Mouse (Mus musculus) liver, adult 2 months (tissue): ENCODE measurements around the gene Tfap4. TPM values are rescaled to one million over a fixed set of nuclear protein-coding genes. Genes with fewer than 3 reads are reported as not detected.

ENCODE experiments used
- DNase-seq: peaks from one replicate; pipeline ENCODE4 v3.0.0-alpha.2; 2011; ENCODE audit warnings: low read depth, low spot score; ENCODE audit errors: extremely low read depth
- H3K27ac ChIP-seq: fragments of 200-500 bp; replicated peaks from 2 replicates; pipeline ENCODE4 v1.5.1; 2012; ENCODE audit warnings: low read depth, mild to moderate bottlenecking, control low read depth, inconsistent platforms, low read length; ENCODE audit not compliant: insufficient read depth
- H3K27me3 ChIP-seq: fragments of 200-500 bp; 2 replicates; pipeline ENCODE4 v1.6.1; 2012; ENCODE audit warnings: mild to moderate bottlenecking, moderate library complexity, low read length, inconsistent platforms; ENCODE audit not compliant: control insufficient read depth, insufficient read depth
- H3K36me3 ChIP-seq: fragments of 200-500 bp; 2 replicates; pipeline ENCODE4 v1.6.1; 2012; ENCODE audit warnings: low read length, inconsistent platforms; ENCODE audit not compliant: control insufficient read depth, insufficient read depth
- H3K4me1 ChIP-seq: fragments of 200-500 bp; 2 replicates; pipeline ENCODE4 v1.6.1; 2011; ENCODE audit warnings: low read length; ENCODE audit not compliant: control insufficient read depth, insufficient read depth
- H3K4me3 ChIP-seq: fragments of 200-500 bp; 2 replicates; pipeline ENCODE4 v1.5.1; 2011; ENCODE audit warnings: low read depth, mild to moderate bottlenecking, control low read depth, low read length, moderate library complexity; ENCODE audit not compliant: insufficient read depth
- H3K79me2 ChIP-seq: fragments of 200-500 bp; 2 replicates; pipeline ENCODE4 v1.6.1; 2012; ENCODE audit warnings: inconsistent platforms, mild to moderate bottlenecking, low read length, moderate library complexity; ENCODE audit not compliant: control insufficient read depth, insufficient read depth
- H3K9ac ChIP-seq: fragments of 200-500 bp; 2 replicates; pipeline ENCODE4 v1.6.1; 2012; ENCODE audit warnings: low read depth, mild to moderate bottlenecking, control low read depth, inconsistent platforms, low read length
- CTCF ChIP-seq: fragments of 200-500 bp; IDR thresholded peaks from 2 replicates; pipeline ENCODE4 v1.5.1; 2011; ENCODE audit warnings: low read depth, low read length, control low read depth
- POLR2A ChIP-seq: fragments of 200-500 bp; IDR thresholded peaks from 2 replicates; pipeline ENCODE4 v1.6.1; 2011; ENCODE audit warnings: low read length, control low read depth; ENCODE audit not compliant: insufficient read depth; ENCODE audit errors: extremely low read depth
- WGBS: fragments of 180-500 bp; shearing (Covaris S2); methylation state at CpG from one replicate; pipeline ENCODE4 v1.1.7; 2018; 5-methylcytosine and 5-hydroxymethylcytosine counted together
- polyA plus RNA-seq: library from polyadenylated mRNA; depleted of rRNA; stranded (reverse); fragments of >200 nt; gene quantifications from 2 replicates; pipeline ENCODE4 v1.2.3, GENCODE M21; 2012; rRNA removed
- total RNA-seq: library from RNA; depleted of rRNA; stranded (reverse); fragments of >200 nt; gene quantifications from 2 replicates; pipeline ENCODE4 v1.2.3, GENCODE M21; 2014; rRNA removed

The Tfap4 gene
- 3.2 and 3.8 TPM in 2 replicates for total RNA-seq
- polyA plus RNA-seq = 2.5 and 2.8 TPM in 2 replicates

- peak; percentile 72 for DNase-seq
- Histone ChIP-seq H3K9ac (peak within 1 kb of the TSS; percentile 81), H3K4me1 (peaks cover 9% of the 10 kb centered on the region), H3K79me2 (peaks cover 10% of the 10 kb centered on the region; the same call in 1 of the 2 replicates), H3K27ac (peak within 1 kb of the TSS; percentile 73), H3K4me3 (peak within 1 kb of the TSS; percentile 70), H3K36me3 (no peaks in the 10 kb centered on the region), H3K27me3 (no peaks in the 10 kb centered on the region)
- TF ChIP-seq CTCF (peak; percentile 35), POLR2A (no peak)
- under 1% methylated on average over 17 of the region's 17 CpGs for WGBS
Measured at GRCm38 (mm10) chr16:4559715-4560144, at the start of gene Tfap4. Gene Tfap4 (minus strand): TSS chr16:4559854.

GRCm38 (mm10) chr16:4608532-4609059 lies 48.9 kb upstream of the Tfap4 start:
- no peak overlapping the region for H3K9ac ChIP-seq
- no peak overlapping the region for H3K27ac ChIP-seq
- no peak overlapping the region for H3K4me3 ChIP-seq
- no peaks in the 10 kb centered on the region for H3K27me3 ChIP-seq
- no peaks in the 10 kb centered on the region for H3K79me2 ChIP-seq
- no peaks in the 10 kb centered on the region for H3K4me1 ChIP-seq
- TF ChIP-seq POLR2A = no peak
- no peak for TF ChIP-seq CTCF
- no peaks in the 10 kb centered on the region for H3K36me3 ChIP-seq
- WGBS = 88% methylated on average over 19 of the region's 19 CpGs
- no peak for DNase-seq

- Histone ChIP-seq H3K9ac (no peak overlapping the region), H3K4me1 (no peaks in the 10 kb centered on the region), H3K79me2 (no peaks in the 10 kb centered on the region), H3K36me3 (no peaks in the 10 kb centered on the region), H3K27ac (no peak overlapping the region), H3K4me3 (no peak overlapping the region), H3K27me3 (no peaks in the 10 kb centered on the region)
- DNase-seq = peak; percentile 62
- TF ChIP-seq CTCF (peak; percentile 99), POLR2A (no peak)
- WGBS = 53% methylated on average over 9 of the region's 9 CpGs
Measured at GRCm38 (mm10) chr16:4607818-4608531, 48.3 kb upstream of the Tfap4 start.

GRCm38 (mm10) chr16:4606431-4607084 lies 46.9 kb upstream of the Tfap4 start:
- Histone ChIP-seq H3K27ac (peak overlapping the region; percentile 23), H3K9ac (no peak overlapping the region), H3K27me3 (no peaks in the 10 kb centered on the region), H3K79me2 (no peaks in the 10 kb centered on the region), H3K4me1 (no peaks in the 10 kb centered on the region), H3K36me3 (no peaks in the 10 kb centered on the region), H3K4me3 (no peak overlapping the region)
- no peak for DNase-seq
- 52% methylated on average over 5 of the region's 5 CpGs for WGBS
- TF ChIP-seq CTCF (peak; percentile 43), POLR2A (no peak)

GRCm38 (mm10) chr16:4605514-4606131 lies 46.0 kb upstream of the Tfap4 start:
- WGBS = 84% methylated on average over 13 of the region's 13 CpGs
- H3K36me3 ChIP-seq = no peaks in the 10 kb centered on the region
- no peaks in the 10 kb centered on the region for H3K27me3 ChIP-seq
- TF ChIP-seq CTCF (no peak), POLR2A (no peak)
- no peak overlapping the region for H3K27ac ChIP-seq
- no peak overlapping the region for H3K4me3 ChIP-seq
- no peak for DNase-seq
- H3K79me2 ChIP-seq = no peaks in the 10 kb centered on the region
- H3K9ac ChIP-seq = no peak overlapping the region
- H3K4me1 ChIP-seq = no peaks in the 10 kb centered on the region

- TF ChIP-seq POLR2A (no peak), CTCF (no peak)
- no peaks in the 10 kb centered on the region for H3K27me3 ChIP-seq
- WGBS = 79% methylated on average over 11 of the region's 11 CpGs
- no peak for DNase-seq
- no peaks in the 10 kb centered on the region for H3K36me3 ChIP-seq
- H3K79me2 ChIP-seq = no peaks in the 10 kb centered on the region
- no peak overlapping the region for H3K9ac ChIP-seq
- H3K4me3 ChIP-seq = no peak overlapping the region
- H3K27ac ChIP-seq = no peak overlapping the region
- no peaks in the 10 kb centered on the region for H3K4me1 ChIP-seq
Measured at GRCm38 (mm10) chr16:4604293-4604837, 44.7 kb upstream of the Tfap4 start.
